Mouse (Mus musculus) large intestine, adult 2 months (tissue): Measurements from ENCODE around the gene Wfdc6b. TPM values are rescaled to one million over a fixed set of nuclear protein-coding genes. Genes with fewer than 3 reads are reported as not detected.

Source experiments
- DNase-seq: peaks from one replicate; pipeline ENCODE4 v3.0.0-alpha.2; 2012; ENCODE audit warnings: low read depth, low spot score
- WGBS: fragments of 180-500 bp; shearing (Covaris S2); methylation state at CpG from one replicate; pipeline ENCODE4 v1.1.7; 2018; 5-methylcytosine and 5-hydroxymethylcytosine counted together
- polyA plus RNA-seq: library from polyadenylated mRNA; depleted of rRNA; stranded (reverse); fragments of >200 nt; gene quantifications from 2 replicates; pipeline ENCODE4 v1.2.3, GENCODE M21; 2012; rRNA removed

Wfdc6b gene
- polyA plus RNA-seq, 1 experiment: not detected

- WGBS: 76% methylated on average over 9 of the region's 9 CpGs
- no peak for DNase-seq
These were observed 43.2 kb downstream of the Wfdc6b start, which contains the start of gene Wfdc9 for GRCm38 (mm10) chr2:164656483-164656882. Wfdc9 (minus strand) TSS chr2:164656583.

DNA sequence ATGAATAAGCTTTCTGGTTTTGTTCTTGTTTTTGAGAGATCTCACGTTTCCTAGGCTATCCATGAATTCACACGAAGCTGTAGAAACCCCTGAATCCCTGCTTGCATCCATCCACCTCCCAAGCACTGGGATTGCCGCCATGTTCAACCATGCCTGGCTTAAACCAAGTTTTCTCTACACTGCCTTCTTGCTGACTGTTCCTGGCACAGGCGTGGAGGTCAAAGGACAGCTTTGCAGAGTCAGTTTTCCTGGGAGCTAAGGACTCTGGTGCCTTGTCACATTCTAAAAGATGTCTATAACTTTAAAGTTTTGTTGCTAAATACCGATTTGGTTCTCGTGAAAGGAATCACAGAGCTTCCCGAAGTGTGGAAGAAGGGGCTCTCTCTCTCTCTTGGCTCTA lies 51.5 kb downstream of the Wfdc6b start:
- DNase-seq: no peak
- 83% methylated on average over 7 of the region's 7 CpGs for WGBS

Other genes with a start within 250 kb of the Wfdc6b start
- gene Slpi, start 224.4 kb upstream of the Wfdc6b start, polyA plus RNA-seq: 24.9 and 38.0 TPM in 2 replicates
- gene Rbpjl, start 210.4 kb upstream of the Wfdc6b start, polyA plus RNA-seq: not detected in 2 replicates
- 0.27 and 0.57 TPM in 2 replicates for gene Matn4, start 208.4 kb upstream of the Wfdc6b start, polyA plus RNA-seq
- 70.6 and 77.3 TPM in 2 replicates for gene Sdc4, start 169.6 kb upstream of the Wfdc6b start, polyA plus RNA-seq
- 104 and 111 TPM in 2 replicates for gene Sys1, start 156.6 kb upstream of the Wfdc6b start, polyA plus RNA-seq
- 25.6 and 40.2 TPM in 2 replicates for gene Gm20458, start 152.6 kb upstream of the Wfdc6b start, polyA plus RNA-seq
- gene Trp53tg5, start 139.8 kb upstream of the Wfdc6b start, polyA plus RNA-seq: not detected in 2 replicates
- 69.4 and 96.9 TPM in 2 replicates for gene Dbndd2, start 127.4 kb upstream of the Wfdc6b start, polyA plus RNA-seq
- 118 and 127 TPM in 2 replicates for gene Pigt, start 116.0 kb upstream of the Wfdc6b start, polyA plus RNA-seq
- gene Wfdc2, start 51.1 kb upstream of the Wfdc6b start, polyA plus RNA-seq: 1.4 and 3.5 TPM in 2 replicates
- gene Spint3, start 40.1 kb upstream of the Wfdc6b start, polyA plus RNA-seq: not detected in 2 replicates
- gene Wfdc6a, start 28.1 kb upstream of the Wfdc6b start, polyA plus RNA-seq: 0.29 TPM in 1 of 2 replicates, not detected in the other
- gene Eppin, start 19.9 kb upstream of the Wfdc6b start, polyA plus RNA-seq: not detected in 2 replicates
- gene Wfdc8, start 104 bp downstream of the Wfdc6b start, polyA plus RNA-seq: 0.05 TPM in 1 of 2 replicates, not detected in the other
- gene Wfdc16, start 25.3 kb downstream of the Wfdc6b start, polyA plus RNA-seq: 0.14 TPM in 1 of 2 replicates, not detected in the other
- 0.73 TPM in 1 of 2 replicates, not detected in the other for gene Wfdc10, start 42.5 kb downstream of the Wfdc6b start, polyA plus RNA-seq
- not detected in 2 replicates for gene Wfdc9, start 43.1 kb downstream of the Wfdc6b start, polyA plus RNA-seq
- gene Wfdc11, start 60.6 kb downstream of the Wfdc6b start, polyA plus RNA-seq: not detected in 2 replicates
- gene Wfdc13, start 71.6 kb downstream of the Wfdc6b start, polyA plus RNA-seq: 0.10 and 0.32 TPM in 2 replicates
- not detected in 2 replicates for gene Spint4, start 85.0 kb downstream of the Wfdc6b start, polyA plus RNA-seq
- not detected in 2 replicates for gene Spint5, start 101.8 kb downstream of the Wfdc6b start, polyA plus RNA-seq
- gene Wfdc3, start 132.4 kb downstream of the Wfdc6b start, polyA plus RNA-seq: 0.19 and 0.22 TPM in 2 replicates
- 17.3 and 27.6 TPM in 2 replicates for gene Dnttip1, start 132.5 kb downstream of the Wfdc6b start, polyA plus RNA-seq
- 154 and 183 TPM in 2 replicates for gene Ube2c, start 156.4 kb downstream of the Wfdc6b start, polyA plus RNA-seq
- gene Tnnc2, start 166.4 kb downstream of the Wfdc6b start, polyA plus RNA-seq: 2.2 TPM in 1 of 2 replicates, not detected in the other
- 9.1 and 9.9 TPM in 2 replicates for gene Snx21, start 172.3 kb downstream of the Wfdc6b start, polyA plus RNA-seq
- gene Acot8, start 191.4 kb downstream of the Wfdc6b start, polyA plus RNA-seq: 63.0 and 82.8 TPM in 2 replicates
- 4.0 and 4.8 TPM in 2 replicates for gene Zswim3, start 191.6 kb downstream of the Wfdc6b start, polyA plus RNA-seq
- gene Zswim1, start 209.2 kb downstream of the Wfdc6b start, polyA plus RNA-seq: 8.1 and 8.3 TPM in 2 replicates
- not detected in 2 replicates for gene Spata25, start 215.0 kb downstream of the Wfdc6b start, polyA plus RNA-seq
- 195 and 290 TPM in 2 replicates for gene Ctsa, start 219.4 kb downstream of the Wfdc6b start, polyA plus RNA-seq
- 3.3 and 3.5 TPM in 2 replicates for gene Neurl2, start 219.9 kb downstream of the Wfdc6b start, polyA plus RNA-seq
- gene Pltp, start 244.2 kb downstream of the Wfdc6b start, polyA plus RNA-seq: 35.7 and 46.7 TPM in 2 replicates